Mouse (Mus musculus) heart, adult 8-10 months (tissue): ENCODE data around the gene Pou2f1. TPM values are rescaled to one million over a fixed set of nuclear protein-coding genes. Genes with fewer than 3 reads are reported as not detected.

Experiments
- DNase-seq: peaks from one replicate; pipeline ENCODE4 v3.0.0; 2022; ENCODE audit warnings: low spot score
- total RNA-seq, 4 experiments: library from RNA; stranded (reverse); gene quantifications; 2 replicates each; pipeline ENCODE4 v1.2.4; 2022

The Pou2f1 gene
- total RNA-seq, 4 experiments from 2014 or later = 9.7 to 16.5 (median 11.5) TPM

- DNase-seq = no peak
Observed at GRCm38 (mm10) chr1:165961676-165962364, 40.7 kb downstream of the Pou2f1 start.

DNA sequence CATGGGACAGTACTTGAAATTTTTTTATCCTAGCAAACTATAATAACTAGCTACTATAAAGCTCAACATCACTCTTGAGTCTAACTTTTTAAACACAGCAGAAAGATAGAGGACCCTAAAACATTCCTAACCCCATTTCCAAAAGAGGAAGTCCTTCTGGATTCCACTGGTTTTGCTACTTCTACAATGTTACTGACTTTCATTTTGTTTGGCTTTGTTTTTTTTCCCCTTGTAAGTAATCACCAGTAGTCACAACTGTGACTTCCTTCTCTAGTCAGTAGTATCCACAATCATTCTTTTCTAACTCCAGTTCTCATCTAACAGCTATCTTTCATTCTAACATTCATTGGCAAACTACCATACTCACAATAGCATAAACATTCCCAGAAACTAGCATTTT, 44.3 kb downstream of the Pou2f1 start:
- DNase-seq = no peak

DNA sequence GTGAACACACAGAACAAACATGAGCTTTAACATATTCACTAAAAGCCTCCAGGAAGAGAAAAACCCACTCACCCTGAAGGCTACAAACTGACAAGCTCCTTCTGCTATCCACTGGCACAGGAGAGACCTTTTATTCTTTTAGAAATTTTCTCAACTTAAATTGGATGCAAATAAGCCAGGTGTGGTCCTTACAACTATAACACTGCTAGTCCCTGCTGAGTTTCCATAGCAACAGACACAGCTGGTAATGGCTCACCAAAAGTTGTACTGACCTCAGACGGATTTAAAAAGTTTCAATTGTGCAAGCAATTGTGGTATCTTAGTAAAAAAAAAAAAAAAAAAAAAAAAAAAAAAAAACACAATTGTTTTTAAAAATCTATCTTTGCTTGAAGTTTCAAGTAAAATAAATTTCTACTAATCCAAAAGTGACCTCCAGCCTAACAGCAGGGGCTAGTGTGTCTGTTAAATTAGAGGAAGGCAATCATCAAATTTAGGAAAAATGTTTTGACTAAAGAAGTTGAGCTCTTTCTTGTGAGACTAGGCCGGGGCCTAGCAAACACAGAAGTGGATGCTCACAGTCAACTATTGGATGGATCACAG, 54.2 kb downstream of the Pou2f1 start:
- no peak for DNase-seq

GRCm38 (mm10) chr1:165943270-165943669, 59.2 kb downstream of the Pou2f1 start:
- no peak for DNase-seq

DNA sequence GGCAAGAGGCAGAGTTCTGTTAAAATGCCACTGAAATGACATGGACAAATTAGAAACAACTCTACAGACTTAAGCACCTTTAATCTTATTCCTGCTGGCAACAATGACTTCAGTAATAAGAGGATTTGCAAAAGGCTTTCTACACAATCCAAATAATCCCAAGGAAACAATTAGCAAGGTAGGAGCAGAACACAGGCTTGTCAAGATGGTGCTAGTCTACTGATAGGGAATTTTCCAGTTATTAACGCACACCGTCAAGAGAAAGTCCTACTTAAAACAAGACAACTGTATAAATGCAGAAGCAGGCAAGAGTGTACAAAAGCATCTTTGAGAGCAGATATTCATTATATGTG, 67.0 kb downstream of the Pou2f1 start:
- DNase-seq = no peak

GRCm38 (mm10) chr1:165934648-165935465, 67.6 kb downstream of the Pou2f1 start:
- no peak for DNase-seq

DNA sequence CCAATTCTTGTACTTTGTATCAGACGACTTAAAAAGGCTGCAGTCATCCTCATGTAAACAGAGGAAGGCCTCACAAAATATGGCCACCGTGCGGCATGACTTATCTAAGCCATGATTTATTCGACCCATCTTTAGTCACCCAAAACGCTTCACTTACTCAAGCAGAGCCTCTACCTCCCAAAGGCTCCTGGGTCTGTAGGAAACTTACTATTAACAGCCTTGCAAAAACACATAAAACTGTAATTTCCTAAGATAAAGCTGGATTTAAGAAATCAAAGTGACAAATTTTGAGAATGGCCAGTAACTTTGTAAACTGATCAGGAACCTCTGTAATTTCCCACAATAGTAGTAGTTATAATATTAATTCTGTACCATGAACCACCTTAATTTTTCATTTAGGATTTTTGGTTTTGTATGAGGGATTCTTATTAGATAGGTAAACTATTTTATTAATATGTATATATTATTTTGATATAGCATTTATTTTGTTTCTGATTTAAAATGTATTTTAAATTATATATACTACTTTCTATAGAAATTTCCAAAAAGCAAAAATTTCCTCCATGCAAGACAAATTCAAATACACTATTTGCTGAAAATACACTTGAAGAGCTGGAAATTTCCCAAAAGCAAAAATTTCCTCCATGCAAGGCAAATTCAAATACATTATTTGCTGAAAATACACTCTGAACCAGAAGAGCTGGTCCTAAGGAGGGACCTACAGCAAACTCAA, 68.4 kb downstream of the Pou2f1 start:
- no peak for DNase-seq

DNA sequence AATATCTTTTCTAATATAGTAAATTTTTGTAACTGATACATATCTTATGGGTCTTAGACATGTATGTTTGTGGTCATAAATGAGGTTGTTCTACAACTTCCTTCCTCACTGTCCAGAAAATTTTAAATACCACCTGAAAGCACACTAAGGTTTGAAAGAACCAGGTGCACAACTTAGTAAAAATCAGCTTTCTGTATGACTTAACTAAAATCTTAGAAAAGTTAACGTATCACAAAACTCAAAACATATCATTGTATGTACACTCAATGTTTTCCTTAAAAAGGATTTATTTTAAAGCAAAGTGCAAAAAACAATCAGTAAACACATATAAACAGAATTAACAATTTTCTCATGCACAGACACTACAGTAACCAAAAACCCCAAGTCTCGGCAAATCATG, 69.6 kb downstream of the Pou2f1 start:
- DNase-seq = no peak

GRCm38 (mm10) chr1:165930510-165930909, 72.0 kb downstream of the Pou2f1 start:
- no peak for DNase-seq

DNA sequence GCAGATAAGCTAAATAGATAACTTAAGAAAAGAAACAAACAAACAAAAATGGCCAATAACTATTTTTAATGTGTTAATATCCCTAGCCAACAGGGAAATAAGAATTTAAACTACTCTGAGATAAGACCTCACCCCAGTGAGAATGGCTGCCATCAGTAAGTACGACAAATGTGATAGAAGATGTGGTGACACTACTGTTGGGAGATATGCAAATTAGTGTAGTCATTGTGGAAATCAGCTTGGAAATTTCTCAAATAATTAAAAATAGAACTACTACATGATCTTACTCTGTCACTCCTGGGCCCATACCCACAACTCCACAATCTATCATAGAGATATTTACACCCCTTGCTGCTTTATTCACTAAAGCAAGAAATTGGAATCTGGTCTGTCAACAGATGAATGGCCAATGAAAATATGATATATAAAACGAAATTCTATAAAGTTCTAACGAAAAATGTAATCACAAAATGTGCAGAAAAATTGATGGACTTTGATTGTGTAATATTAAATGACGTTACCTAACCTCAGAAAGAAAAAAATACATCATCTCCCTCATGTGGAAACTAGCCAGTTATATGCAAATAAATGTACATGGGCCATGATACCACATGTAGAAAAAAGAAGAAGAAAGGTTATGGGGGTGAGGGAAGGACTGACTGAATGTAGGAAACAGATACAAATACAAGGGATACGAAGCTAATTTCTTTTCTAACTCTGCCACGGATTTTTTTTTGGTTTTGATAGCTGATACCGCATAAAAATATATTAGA, 74.8 kb downstream of the Pou2f1 start:
- no peak for DNase-seq

GRCm38 (mm10) chr1:165925207-165925606, 77.3 kb downstream of the Pou2f1 start:
- no peak for DNase-seq

- DNase-seq = no peak
Observed at GRCm38 (mm10) chr1:165922488-165922887, 80.0 kb downstream of the Pou2f1 start.

GRCm38 (mm10) chr1:165921026-165921425, 81.5 kb downstream of the Pou2f1 start:
- no peak for DNase-seq

- DNase-seq = no peak
Observed at GRCm38 (mm10) chr1:165914416-165914801, 88.1 kb downstream of the Pou2f1 start.

- DNase-seq = no peak
Observed at GRCm38 (mm10) chr1:165913720-165914415, 88.6 kb downstream of the Pou2f1 start.

DNA sequence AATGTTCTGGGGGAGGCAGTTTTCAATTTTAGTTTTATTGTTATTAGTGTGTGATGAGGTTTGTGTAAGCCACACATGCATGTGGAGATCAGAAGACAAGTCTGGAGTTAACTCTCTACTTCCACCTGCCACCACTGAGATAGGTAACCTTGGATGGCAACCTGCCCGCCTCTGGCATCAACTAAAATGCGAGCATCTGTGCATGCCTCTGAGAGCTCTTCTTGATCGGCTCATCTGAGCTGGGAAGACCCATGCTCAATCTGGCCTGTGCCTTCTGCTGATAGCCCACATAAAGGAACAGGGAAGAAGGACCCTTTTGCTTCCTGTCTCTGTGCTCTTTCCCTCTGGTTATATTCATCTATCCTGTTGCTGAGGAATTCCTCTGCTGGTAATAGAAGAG, 93.0 kb downstream of the Pou2f1 start:
- DNase-seq = no peak

DNA sequence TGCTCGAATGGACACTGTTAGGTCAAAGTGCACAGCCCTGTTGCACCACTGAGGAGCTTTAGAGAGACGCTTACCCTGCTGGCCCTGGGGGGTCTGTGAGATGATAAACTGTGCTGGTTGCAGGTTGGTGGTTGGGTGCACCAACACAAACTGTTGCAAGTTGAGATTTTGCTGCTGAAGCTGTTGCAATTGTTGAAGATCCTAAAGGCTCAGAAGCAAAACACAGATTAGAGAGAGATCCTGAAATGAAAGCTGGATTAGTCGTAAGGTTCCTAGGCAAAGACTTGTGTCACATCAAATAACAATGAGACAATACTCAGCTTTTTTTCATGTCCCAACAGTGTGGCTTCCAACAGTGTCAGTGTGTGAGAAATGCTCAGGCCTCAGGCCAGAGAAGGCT, 93.7 kb downstream of the Pou2f1 start:
- no peak for DNase-seq

GRCm38 (mm10) chr1:165908153-165908552, 94.3 kb downstream of the Pou2f1 start:
- no peak for DNase-seq

- no peak for DNase-seq
Observed at GRCm38 (mm10) chr1:165903596-165903995, 98.9 kb downstream of the Pou2f1 start.

DNA sequence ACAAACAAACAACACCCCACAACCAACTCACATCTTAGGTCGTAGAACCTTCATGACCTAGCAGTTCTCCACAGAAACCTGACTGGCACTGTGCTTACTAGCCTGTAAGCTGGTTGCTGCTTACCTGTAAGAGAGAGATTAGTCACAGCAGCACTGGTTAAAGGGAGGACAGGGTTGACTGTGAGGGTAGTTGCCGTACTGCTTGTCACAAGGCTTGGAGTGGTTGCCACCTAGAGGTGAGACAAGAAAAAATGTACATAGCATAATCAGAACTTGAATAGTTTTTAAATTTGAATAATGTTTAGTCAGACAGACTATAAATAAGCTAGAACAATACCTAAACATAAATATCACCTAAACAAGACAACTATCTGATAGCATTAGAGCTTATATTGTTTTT, 110.8 kb downstream of the Pou2f1 start:
- no peak for DNase-seq
